Mouse (Mus musculus): ENCODE data around the gene Lix1. TPM values are rescaled to one million over a fixed set of nuclear protein-coding genes. Genes with fewer than 3 reads are reported as not detected.

Gene Lix1
- polyA plus RNA-seq, 1 experiment from 2014 or later = 5.4 TPM

DNA sequence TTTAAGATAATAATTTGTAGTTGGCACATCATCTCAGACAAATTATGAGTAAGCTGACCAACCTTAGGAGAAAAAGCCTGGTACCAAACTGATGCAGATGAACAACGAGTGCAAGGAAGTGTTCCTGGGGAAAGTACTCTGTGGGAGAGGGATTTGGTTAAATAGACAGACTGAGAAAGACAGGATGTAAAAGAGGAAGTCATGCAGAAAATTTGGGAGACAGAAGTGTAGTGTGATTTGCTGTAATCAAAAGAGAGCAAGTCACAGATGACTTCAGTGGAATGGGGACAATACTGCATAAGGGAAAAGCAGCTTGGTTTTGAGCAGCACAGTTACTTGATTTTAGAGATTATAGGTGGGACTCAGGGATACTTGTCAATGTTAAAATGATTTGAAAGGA lies 5.6 kb upstream of the Lix1 start:
- ATAC-seq (ENCODE audit: insufficient read depth, low FRiP score, low read depth) = no peak

DNA sequence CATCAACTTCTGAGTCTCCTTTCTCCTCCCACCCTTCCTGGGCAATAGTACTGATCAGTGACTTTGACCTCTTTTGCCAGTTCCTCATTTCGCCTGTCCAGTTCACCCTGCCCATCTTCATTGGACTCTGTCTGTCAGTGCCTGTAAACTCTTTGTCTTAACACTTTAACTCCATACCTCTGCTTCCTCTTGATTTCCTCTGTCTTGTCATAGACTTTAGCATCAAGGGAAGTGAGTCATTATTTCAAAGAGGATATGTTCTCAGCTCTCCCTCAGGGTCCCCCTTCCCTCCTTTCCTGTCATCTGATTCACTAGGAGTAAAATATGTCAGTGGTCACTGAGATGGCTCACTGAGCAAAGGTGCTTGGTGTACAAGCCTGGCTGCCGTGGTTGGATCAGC lies 3.8 kb upstream of the Lix1 start:
- no peak overlapping the region for H3K9ac ChIP-seq
- no peak overlapping the region for H3K4me2 ChIP-seq
- H3K4me1 ChIP-seq = no peaks in the 10 kb centered on the region
- WGBS = 76% methylated on average over 2 of the region's 2 CpGs
- H3K4me3 ChIP-seq (replicated peaks) = no peak overlapping the region
- H3K27ac ChIP-seq = no peak overlapping the region
- H3K9me3 ChIP-seq = no peaks in the 10 kb centered on the region
- no peak for ATAC-seq (ENCODE audit: insufficient read depth, low FRiP score, low read depth)
- H3K27me3 ChIP-seq (replicated peaks) = no peaks in the 10 kb centered on the region
- H3K36me3 ChIP-seq = no peaks in the 10 kb centered on the region

More for the DNA sequence above, 5.6 kb upstream of the Lix1 start:
- H3K4me3 ChIP-seq (replicated peaks) = no peak overlapping the region
- no peaks in the 10 kb centered on the region for H3K27me3 ChIP-seq (replicated peaks)
- no peak overlapping the region for H3K9ac ChIP-seq
- H3K36me3 ChIP-seq = 0 out of 2 replicates have a peak, but pooled peaks cover 3% of the 10 kb centered on the region
- no peak overlapping the region for H3K27ac ChIP-seq
- no peaks in the 10 kb centered on the region for H3K4me1 ChIP-seq
- H3K9me3 ChIP-seq = no peaks in the 10 kb centered on the region
- H3K4me2 ChIP-seq = no peak overlapping the region
- 59% methylated on average over 1 of the region's 1 CpGs for WGBS

DNA sequence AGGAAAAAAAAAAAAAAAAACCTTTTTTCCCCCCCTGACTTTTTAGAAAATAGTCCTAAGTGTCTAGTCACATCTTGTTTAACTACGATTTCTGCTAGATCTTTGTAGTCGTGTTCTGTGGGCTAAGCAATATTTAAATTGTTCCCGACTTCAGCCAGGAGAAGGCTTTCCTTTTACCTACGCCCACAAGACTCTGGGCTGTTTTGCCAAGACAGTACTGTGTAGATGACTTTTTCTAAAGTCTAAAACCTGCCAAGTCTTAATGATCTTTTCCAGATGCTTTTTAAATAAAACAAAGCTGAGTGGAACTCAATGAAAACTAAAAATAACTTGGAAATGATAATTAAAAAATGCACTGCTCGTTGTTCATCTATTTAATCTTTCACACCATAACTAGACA lies 566 bp downstream of the Lix1 start:
- Histone ChIP-seq H3K4me1 (no peaks in the 10 kb centered on the region), H3K36me3 (no peaks in the 10 kb centered on the region), H3K4me3 (replicated peaks) (no peak overlapping the region), H3K9me3 (no peaks in the 10 kb centered on the region), H3K27me3 (replicated peaks) (no peaks in the 10 kb centered on the region), H3K9ac (no peak overlapping the region), H3K4me2 (peak overlapping the region; percentile 34), H3K27ac (peak overlapping the region; percentile 46; the same call in 1 of the 2 replicates)
- whole genome bisulfite sequencing = 35% methylated on average over 5 of the region's 5 CpGs
- no peak for ATAC-seq (ENCODE audit: insufficient read depth, low FRiP score, low read depth)

DNA sequence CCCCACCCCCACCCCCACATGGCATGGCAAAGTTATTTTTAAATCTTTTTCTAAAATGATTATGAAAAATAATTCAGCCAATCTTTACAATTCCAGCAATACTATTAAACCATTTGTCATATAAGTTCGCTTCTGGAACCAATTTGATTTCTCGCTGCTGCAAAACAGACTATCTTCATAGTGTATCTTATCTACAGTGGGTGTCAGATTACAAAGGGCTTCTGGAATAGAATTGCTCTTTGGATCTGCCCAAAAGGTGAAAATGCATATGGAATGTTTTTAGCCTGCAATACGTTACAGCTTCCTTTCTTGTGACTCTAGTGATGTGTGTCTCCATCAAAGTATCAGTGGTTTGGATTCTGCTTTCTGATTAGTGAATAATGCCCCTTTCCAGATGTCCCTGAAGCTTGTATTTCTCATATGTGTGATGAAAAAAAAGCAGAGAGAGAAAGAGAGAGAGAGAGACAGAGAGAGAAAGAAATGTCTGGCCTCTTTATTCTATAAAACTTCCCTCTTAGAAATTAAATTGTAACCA lies 1.2 kb downstream of the Lix1 start:
- Histone ChIP-seq H3K9ac (no peak overlapping the region), H3K4me2 (no peak overlapping the region), H3K4me1 (no peaks in the 10 kb centered on the region), H3K27ac (no peak overlapping the region), H3K9me3 (no peaks in the 10 kb centered on the region), H3K4me3 (replicated peaks) (no peak overlapping the region), H3K27me3 (replicated peaks) (no peaks in the 10 kb centered on the region), H3K36me3 (no peaks in the 10 kb centered on the region)
- no peak for ATAC-seq (ENCODE audit: insufficient read depth, low FRiP score, low read depth)
- 27% methylated on average over 3 of the region's 3 CpGs for WGBS

DNA sequence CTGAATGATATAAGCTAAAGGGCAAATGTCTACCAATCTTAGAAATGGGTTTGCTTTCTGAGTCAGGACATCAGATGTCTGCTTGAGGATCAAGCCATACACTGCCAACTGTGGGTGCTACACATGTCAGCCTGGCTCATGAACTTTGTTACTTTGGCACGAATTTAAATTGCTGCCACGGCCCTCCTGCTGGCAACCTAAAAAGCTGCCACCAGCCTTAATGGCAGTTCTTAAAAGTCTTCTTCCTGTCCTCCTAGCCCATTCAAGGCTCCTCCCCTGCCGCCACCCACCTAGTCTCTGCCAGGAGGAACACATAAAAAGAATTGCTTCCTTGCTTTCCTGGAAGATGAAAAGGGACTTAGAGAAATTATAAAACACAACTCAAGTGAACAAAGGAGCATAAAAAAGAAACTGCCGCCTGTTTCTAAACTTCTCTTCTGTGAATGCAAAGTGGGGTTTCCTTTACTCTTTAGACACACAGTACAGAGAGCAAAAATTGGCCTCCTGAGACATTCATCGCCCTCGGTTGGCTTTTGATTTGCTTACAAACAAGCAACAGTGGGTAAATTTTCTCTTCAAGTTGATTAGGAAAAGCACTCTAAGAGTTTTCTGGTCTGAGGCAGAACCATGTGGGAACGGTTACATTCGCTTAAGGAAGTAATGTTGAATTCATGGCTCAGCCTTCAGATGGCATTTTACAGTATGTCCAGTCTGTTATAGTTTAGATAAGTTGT lies 2.5 kb downstream of the Lix1 start:
- no peak overlapping the region for H3K27ac ChIP-seq
- H3K4me3 ChIP-seq (replicated peaks) = no peak overlapping the region
- 54% methylated on average over 8 of the region's 8 CpGs for WGBS
- no peak overlapping the region for H3K9ac ChIP-seq
- H3K4me1 ChIP-seq = 0 out of 2 replicates have a peak, but pooled peaks cover 3% of the 10 kb centered on the region
- no peaks in the 10 kb centered on the region for H3K27me3 ChIP-seq (replicated peaks)
- H3K36me3 ChIP-seq = no peaks in the 10 kb centered on the region
- no peak for ATAC-seq (ENCODE audit: insufficient read depth, low FRiP score, low read depth)
- no peak overlapping the region for H3K4me2 ChIP-seq
- no peaks in the 10 kb centered on the region for H3K9me3 ChIP-seq

DNA sequence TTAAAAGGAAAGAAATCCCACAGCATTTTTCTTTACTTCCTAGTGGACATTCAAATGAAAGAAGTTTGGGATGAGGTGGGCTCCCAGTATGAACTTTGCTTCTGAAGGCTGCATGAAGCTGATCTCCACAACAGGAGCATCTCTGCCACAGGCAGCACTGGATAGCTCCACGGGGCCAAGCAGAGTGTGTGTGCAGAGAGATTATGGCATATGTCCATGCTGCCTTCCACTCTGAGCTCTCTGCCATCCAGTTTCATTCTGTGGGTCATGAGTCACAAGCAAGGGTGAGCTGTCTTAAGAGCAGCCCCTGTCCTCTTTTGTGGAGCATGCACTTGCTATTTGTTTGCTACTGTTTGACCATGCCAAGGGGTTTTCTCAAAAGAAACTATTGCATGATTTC lies 3.1 kb downstream of the Lix1 start:
- 57% methylated on average over 1 of the region's 1 CpGs for WGBS
- Histone ChIP-seq H3K27me3 (replicated peaks) (no peaks in the 10 kb centered on the region), H3K27ac (no peak overlapping the region), H3K9me3 (no peaks in the 10 kb centered on the region), H3K36me3 (no peaks in the 10 kb centered on the region), H3K4me2 (no peak overlapping the region), H3K9ac (no peak overlapping the region), H3K4me3 (replicated peaks) (no peak overlapping the region), H3K4me1 (0 out of 2 replicates have a peak, but pooled peaks cover 3% of the 10 kb centered on the region)
- ATAC-seq (ENCODE audit: insufficient read depth, low FRiP score, low read depth) = no peak

DNA sequence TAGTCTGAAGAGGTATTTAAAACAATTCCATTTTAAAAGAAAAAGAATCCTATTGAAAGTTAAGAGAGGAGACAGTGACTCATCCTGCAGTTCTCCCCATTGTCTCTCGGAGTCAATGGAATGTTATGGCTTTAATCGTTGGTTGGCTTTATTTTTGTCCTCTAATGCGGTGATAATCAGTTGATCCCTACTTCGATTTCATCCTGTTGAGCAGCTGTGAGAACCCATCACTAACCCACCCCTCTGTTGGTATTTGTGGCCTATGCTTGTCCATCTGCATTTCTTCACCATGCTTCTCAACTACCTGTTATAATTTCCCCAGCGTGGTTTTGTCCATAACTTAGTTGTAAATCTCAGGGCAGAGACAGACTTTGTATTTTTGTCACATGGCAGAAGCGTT lies 5.7 kb downstream of the Lix1 start:
- 73% methylated on average over 6 of the region's 6 CpGs for WGBS
- ATAC-seq (ENCODE audit: insufficient read depth, low FRiP score, low read depth) = no peak

DNA sequence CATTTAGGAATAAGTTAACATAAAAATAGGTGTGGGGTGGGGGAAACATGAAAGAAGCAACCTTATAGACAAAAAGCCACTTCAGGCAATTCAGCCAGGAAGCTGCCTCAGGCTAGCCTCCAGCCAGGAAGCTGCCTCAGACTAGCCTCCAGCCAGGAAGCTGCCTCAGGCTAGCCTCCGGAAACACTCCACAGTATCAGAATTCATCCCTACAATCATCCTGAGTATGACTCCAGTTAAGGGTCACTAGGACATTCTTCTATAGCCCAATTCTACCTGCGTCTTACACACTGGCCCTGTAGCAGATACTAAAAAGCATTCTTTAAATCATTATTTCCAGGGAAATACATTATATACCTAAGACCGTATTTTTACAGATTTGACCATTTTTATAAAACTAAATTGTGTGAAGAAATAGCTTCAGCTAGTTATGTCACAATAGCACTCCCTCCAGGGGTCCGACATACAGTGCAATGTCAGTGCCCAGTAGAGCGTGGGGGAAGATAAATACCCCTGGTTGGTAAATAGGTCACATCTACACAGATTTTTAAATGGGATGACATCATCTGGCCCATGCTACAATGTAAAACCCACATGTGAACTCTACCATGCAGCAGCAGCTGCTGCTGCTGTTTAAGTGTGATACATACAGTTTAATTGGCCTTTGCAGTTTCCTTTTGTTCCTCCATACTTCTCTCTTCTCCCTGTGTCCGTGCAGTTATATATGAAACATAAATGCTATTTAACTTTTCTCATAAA lies 6.4 kb downstream of the Lix1 start:
- no peaks in the 10 kb centered on the region for H3K9me3 ChIP-seq
- H3K4me1 ChIP-seq = 0 out of 2 replicates have a peak, but pooled peaks cover 3% of the 10 kb centered on the region
- no peaks in the 10 kb centered on the region for H3K27me3 ChIP-seq (replicated peaks)
- H3K4me3 ChIP-seq (replicated peaks) = no peak overlapping the region
- H3K9ac ChIP-seq = no peak overlapping the region
- ATAC-seq (ENCODE audit: insufficient read depth, low FRiP score, low read depth) = no peak
- no peaks in the 10 kb centered on the region for H3K36me3 ChIP-seq
- 71% methylated on average over 6 of the region's 6 CpGs for WGBS
- H3K27ac ChIP-seq = no peak overlapping the region
- no peak overlapping the region for H3K4me2 ChIP-seq

More for the DNA sequence above, 5.7 kb downstream of the Lix1 start:
- no peaks in the 10 kb centered on the region for H3K36me3 ChIP-seq
- 0 out of 2 replicates have a peak, but pooled peaks cover 3% of the 10 kb centered on the region for H3K4me1 ChIP-seq
- H3K4me3 ChIP-seq (replicated peaks) = no peak overlapping the region
- no peaks in the 10 kb centered on the region for H3K9me3 ChIP-seq
- H3K27ac ChIP-seq = no peak overlapping the region
- no peak overlapping the region for H3K4me2 ChIP-seq
- H3K27me3 ChIP-seq (replicated peaks) = no peaks in the 10 kb centered on the region
- no peak overlapping the region for H3K9ac ChIP-seq

DNA sequence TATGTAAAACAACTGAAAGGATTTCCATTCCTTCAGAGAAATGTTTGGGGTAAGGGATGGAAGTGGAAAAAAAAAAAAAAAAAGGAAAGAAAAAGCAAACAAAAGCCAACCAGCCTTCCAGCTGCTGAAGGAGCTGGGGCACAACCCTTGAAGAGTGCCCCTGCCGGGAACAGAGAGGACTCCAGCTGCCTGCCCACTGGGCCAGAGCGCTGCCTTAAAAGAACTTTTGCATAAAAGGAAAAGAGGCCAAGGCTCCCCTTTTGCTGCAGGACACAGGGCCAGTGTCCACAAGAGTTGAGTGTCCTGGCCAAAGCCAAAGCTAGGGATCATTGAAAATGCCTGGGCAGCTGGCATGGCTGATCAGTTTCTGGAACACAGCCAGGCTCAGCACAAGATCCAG lies 7.1 kb downstream of the Lix1 start:
- H3K27ac ChIP-seq = no peak overlapping the region
- no peaks in the 10 kb centered on the region for H3K36me3 ChIP-seq
- H3K9me3 ChIP-seq = no peaks in the 10 kb centered on the region
- no peak overlapping the region for H3K4me2 ChIP-seq
- H3K9ac ChIP-seq = no peak overlapping the region
- no peak overlapping the region for H3K4me3 ChIP-seq (replicated peaks)
- no peak for ATAC-seq (ENCODE audit: insufficient read depth, low FRiP score, low read depth)
- 17% methylated on average over 2 of the region's 2 CpGs for WGBS
- H3K4me1 ChIP-seq = 0 out of 2 replicates have a peak, but pooled peaks cover 3% of the 10 kb centered on the region
- H3K27me3 ChIP-seq (replicated peaks) = no peaks in the 10 kb centered on the region

DNA sequence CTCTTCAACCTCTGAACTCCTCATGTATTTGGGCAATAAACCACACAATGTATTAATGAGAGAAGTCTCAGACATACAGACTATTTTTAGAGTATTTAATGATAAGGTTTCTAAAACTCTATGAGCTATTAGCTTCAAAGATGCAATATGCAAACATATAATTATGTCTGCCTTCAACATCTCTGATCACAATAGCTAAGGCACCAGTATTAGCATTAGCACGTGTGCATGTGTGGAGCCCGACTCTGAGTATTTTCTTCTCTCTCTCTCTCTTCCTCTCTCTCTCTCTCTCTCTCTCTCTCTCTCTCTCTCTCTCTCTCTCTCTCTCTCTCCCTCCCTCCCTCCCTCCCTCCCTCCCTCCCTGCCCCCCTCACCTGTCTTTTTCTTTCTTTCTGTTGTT lies 9.0 kb downstream of the Lix1 start:
- no peak overlapping the region for H3K9ac ChIP-seq
- ATAC-seq (ENCODE audit: insufficient read depth, low FRiP score, low read depth) = no peak
- 70% methylated on average over 2 of the region's 2 CpGs for WGBS
- no peak overlapping the region for H3K4me3 ChIP-seq (replicated peaks)
- no peaks in the 10 kb centered on the region for H3K9me3 ChIP-seq
- no peak overlapping the region for H3K4me2 ChIP-seq
- H3K27ac ChIP-seq = no peak overlapping the region
- H3K4me1 ChIP-seq = 0 out of 2 replicates have a peak, but pooled peaks cover 3% of the 10 kb centered on the region
- no peaks in the 10 kb centered on the region for H3K36me3 ChIP-seq
- no peaks in the 10 kb centered on the region for H3K27me3 ChIP-seq (replicated peaks)

DNA sequence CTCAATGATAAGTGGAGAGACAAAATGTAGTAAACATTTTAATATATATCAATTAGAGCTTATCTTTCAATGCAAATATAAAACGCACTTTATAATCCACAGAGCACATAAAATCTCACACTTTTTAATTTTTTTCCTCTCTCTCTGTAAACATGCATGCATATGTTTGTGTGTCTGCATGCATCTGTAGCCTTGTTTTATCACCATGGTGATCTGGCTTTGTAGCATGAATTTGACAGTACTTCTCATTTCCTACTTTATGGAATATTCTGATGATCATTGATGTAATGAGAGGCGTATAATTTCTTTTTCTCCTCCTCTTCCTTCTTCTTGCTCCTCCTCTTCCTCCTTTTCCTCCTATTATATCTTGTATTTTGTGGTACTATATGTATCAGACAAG lies 9.7 kb downstream of the Lix1 start:
- H3K36me3 ChIP-seq = no peaks in the 10 kb centered on the region

DNA sequence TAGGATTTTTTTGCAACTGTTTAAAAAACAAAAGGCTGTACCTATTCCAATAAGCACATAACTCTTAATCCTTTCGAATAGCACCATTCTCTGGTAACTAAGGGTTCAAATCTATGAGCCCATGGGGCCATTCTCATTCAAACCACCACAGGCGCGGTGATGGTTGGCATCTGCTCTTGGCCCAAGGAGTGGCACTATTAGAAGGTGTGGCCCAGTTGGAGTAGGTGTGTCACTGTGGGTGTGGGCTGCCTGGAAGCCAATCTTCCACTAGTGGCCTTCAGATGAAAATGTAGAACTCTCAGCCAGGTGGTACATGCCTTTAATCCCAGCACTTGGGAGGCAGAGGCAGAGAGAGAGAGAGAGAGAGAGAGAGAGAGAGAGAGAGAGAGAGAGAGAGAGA lies 11.7 kb downstream of the Lix1 start:
- no peaks in the 10 kb centered on the region for H3K27me3 ChIP-seq (replicated peaks)
- H3K4me1 ChIP-seq = 0 out of 2 replicates have a peak, but pooled peaks cover 3% of the 10 kb centered on the region
- no peaks in the 10 kb centered on the region for H3K36me3 ChIP-seq
- no peak overlapping the region for H3K4me2 ChIP-seq
- H3K4me3 ChIP-seq (replicated peaks) = no peak overlapping the region
- no peaks in the 10 kb centered on the region for H3K9me3 ChIP-seq
- ATAC-seq (ENCODE audit: insufficient read depth, low FRiP score, low read depth) = no peak
- 95% methylated on average over 3 of the region's 3 CpGs for WGBS
- no peak overlapping the region for H3K27ac ChIP-seq
- no peak overlapping the region for H3K9ac ChIP-seq

More for the DNA sequence above, 9.7 kb downstream of the Lix1 start:
- Histone ChIP-seq H3K9me3 (no peaks in the 10 kb centered on the region), H3K27me3 (replicated peaks) (no peaks in the 10 kb centered on the region), H3K4me2 (no peak overlapping the region), H3K4me3 (replicated peaks) (no peak overlapping the region), H3K4me1 (0 out of 2 replicates have a peak, but pooled peaks cover 3% of the 10 kb centered on the region), H3K27ac (no peak overlapping the region), H3K9ac (no peak overlapping the region)
- 76% methylated on average over 2 of the region's 2 CpGs for WGBS
- no peak for ATAC-seq (ENCODE audit: insufficient read depth, low FRiP score, low read depth)
